Mouse (Mus musculus) small intestine, adult 2 months (tissue): ENCODE data around the gene H2-DMb1. TPM values are rescaled to one million over a fixed set of nuclear protein-coding genes. Genes with fewer than 3 reads are reported as not detected.

ENCODE experiments used
- H3K27ac ChIP-seq: fragments of 200-500 bp; 2 replicates; pipeline ENCODE4 v1.5.1; 2012; ENCODE audit warnings: low read depth, low read length, control low read depth, inconsistent platforms; ENCODE audit not compliant: insufficient read depth
- H3K27me3 ChIP-seq: fragments of 200-500 bp; 2 replicates; pipeline ENCODE4 v1.6.1; 2012; ENCODE audit warnings: mild to moderate bottlenecking, moderate library complexity, low read length, inconsistent platforms; ENCODE audit not compliant: control insufficient read depth, insufficient read depth
- H3K36me3 ChIP-seq: fragments of 200-500 bp; 2 replicates; pipeline ENCODE4 v1.6.1; 2012; ENCODE audit warnings: mild to moderate bottlenecking, low read length, control low read depth, inconsistent platforms; ENCODE audit not compliant: control insufficient read depth, insufficient read depth
- H3K4me1 ChIP-seq: fragments of 200-500 bp; 2 replicates; pipeline ENCODE4 v1.6.1; 2012; ENCODE audit warnings: low read length, inconsistent platforms, mixed read lengths; ENCODE audit not compliant: control insufficient read depth, insufficient read depth, insufficient read length
- H3K4me3 ChIP-seq: fragments of 200-500 bp; 2 replicates; pipeline ENCODE4 v1.5.1; 2012; ENCODE audit warnings: low read depth, mild to moderate bottlenecking, control low read depth, inconsistent platforms, low read length, moderate library complexity
- CTCF ChIP-seq: fragments of 200-500 bp; IDR thresholded peaks from 2 replicates; pipeline ENCODE4 v1.5.1; 2012; ENCODE audit warnings: low read depth, mild to moderate bottlenecking, control low read depth, inconsistent platforms, low read length, moderate library complexity, mixed read lengths; ENCODE audit not compliant: insufficient replicate concordance, insufficient read length; ENCODE audit errors: extremely low read depth
- POLR2A ChIP-seq: fragments of 200-500 bp; IDR thresholded peaks from 2 replicates; pipeline ENCODE4 v1.6.1; 2012; ENCODE audit warnings: low read depth, mild to moderate bottlenecking, control low read depth, inconsistent platforms, low read length, moderate library complexity
- WGBS: fragments of 180-500 bp; shearing (Covaris S2); methylation state at CpG from one replicate; pipeline ENCODE4 v1.1.7; 2018; 5-methylcytosine and 5-hydroxymethylcytosine counted together
- polyA plus RNA-seq: library from polyadenylated mRNA; depleted of rRNA; stranded (reverse); fragments of >200 nt; gene quantifications from 2 replicates; pipeline ENCODE4 v1.2.3, GENCODE M21; 2012

H2-DMb1 gene
- polyA plus RNA-seq, 1 experiment: 281 TPM

DNA sequence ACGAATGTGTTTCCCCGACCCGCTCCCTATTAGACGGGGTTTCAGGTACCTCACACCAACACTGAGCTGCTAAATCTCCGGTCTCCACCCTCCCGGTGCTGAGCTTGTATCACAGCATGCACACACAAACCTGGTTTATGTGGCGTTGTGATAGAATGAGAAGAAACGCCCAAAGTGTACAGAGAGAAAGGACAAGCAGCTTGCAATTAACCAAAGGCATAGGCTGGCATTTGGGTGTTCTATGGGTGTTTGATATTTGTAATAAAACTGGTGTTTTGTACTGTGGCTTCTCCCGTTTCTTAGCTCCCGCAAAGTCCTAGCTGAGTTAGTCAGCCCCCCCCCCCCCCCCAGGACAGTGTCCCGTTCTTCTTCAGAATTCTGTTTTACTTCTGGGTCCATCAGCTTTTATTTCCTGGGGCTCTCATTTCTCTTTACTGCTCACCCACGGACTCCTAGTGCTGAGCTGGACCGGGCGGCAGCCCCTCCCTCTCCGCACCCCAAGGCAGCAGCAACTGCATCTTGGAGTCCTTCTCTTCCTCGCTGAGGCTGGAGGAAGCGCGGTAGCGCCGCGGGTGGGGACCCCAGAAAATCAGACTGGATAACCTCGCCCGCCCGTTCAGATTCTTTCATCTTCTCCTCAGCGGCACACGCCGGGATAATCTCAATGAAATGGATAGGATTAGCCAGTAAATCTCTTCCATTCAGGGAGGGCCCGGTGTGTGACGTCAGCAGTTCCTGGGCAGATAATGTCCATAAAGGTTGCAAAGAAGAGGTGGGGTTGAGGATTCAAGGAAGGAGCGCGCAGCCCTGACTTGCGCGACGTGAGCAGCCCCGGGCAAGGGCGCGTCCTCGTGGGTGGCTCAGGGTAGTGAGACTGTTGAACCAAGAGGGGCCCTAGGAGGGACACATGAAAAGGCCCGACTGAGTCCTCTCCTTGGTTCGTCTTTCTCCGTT lies 44.3 kb downstream of the H2-DMb1 start, which contains the start of gene Psmb8:
TSS of gene Psmb8 (plus strand) at position 781 of the 954 bp plus-strand sequence.
- 18% methylated on average over 41 of the region's 41 CpGs for WGBS
- Histone ChIP-seq H3K4me1 (peaks cover 5% of the 10 kb centered on the region; the same call in 1 of the 2 replicates), H3K27me3 (no peaks in the 10 kb centered on the region), H3K4me3 (peak within 1 kb of the TSS; percentile 75), H3K36me3 (peaks cover 51% of the 10 kb centered on the region), H3K27ac (peak within 1 kb of the TSS; percentile 73)
- TF ChIP-seq POLR2A (no peak), CTCF (no peak)

DNA sequence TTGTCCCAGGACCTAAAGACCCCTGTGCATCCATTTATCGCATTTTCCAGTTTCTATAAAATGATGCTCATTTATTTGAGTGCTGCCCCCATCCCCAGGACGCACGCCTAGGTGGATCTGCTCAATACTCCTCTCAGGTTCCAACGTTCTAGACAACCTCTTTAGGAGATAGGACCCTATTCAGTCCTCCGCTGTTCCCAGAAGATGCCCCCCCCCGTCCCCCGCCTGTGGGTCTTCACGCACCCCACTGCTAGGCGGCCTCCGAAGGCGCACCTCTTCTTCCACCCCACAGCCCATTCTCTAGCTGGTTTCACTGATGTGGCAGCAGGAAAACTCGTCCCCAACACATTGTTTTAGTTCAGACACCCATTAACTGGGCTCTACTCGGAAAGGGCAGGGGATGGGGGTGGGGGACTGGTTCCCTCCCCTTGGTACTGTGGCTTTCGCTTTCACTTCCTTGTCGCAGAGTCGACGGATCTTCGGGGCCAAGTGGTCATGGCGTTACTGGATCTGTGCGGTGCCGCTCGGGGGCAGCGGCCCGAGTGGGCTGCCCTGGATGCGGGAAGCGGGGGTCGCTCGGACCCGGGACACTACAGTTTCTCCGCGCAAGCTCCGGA lies 45.1 kb downstream of the H2-DMb1 start:
- TF ChIP-seq CTCF: no peak
- TF ChIP-seq POLR2A: peak; percentile 83
- WGBS: under 1% methylated on average over 32 of the region's 32 CpGs
- Histone ChIP-seq H3K4me3 (peak overlapping the region; percentile 75), H3K27me3 (no peaks in the 10 kb centered on the region), H3K36me3 (peaks cover 47% of the 10 kb centered on the region), H3K4me1 (peaks cover 5% of the 10 kb centered on the region; the same call in 1 of the 2 replicates), H3K27ac (peak overlapping the region; percentile 73)

DNA sequence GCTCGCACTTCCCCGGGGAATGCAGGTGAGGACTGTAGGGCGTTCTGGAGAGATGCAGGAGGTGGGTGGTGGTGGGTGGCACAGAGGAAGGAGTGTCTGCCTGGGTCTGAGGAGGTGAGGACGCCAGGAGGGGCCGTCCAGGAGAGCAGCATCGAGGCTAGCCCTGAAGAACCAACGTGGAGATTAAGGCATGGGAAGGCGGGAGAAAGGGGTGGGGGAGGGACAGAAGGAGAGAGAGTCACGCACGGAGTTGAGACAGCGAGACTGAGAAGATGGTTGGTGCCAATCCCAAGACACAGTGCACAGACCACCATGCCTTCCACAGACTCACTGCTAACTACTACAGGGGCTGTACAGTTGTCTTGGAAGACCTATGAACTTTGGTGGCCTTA lies 45.6 kb downstream of the H2-DMb1 start:
- Histone ChIP-seq H3K27ac (peak overlapping the region; percentile 69), H3K4me1 (peaks cover 5% of the 10 kb centered on the region; the same call in 1 of the 2 replicates), H3K27me3 (no peaks in the 10 kb centered on the region), H3K4me3 (peak overlapping the region; percentile 75), H3K36me3 (peaks cover 43% of the 10 kb centered on the region)
- no peak for TF ChIP-seq POLR2A
- TF ChIP-seq CTCF: no peak
- 3% methylated on average over 11 of the region's 11 CpGs for WGBS

DNA sequence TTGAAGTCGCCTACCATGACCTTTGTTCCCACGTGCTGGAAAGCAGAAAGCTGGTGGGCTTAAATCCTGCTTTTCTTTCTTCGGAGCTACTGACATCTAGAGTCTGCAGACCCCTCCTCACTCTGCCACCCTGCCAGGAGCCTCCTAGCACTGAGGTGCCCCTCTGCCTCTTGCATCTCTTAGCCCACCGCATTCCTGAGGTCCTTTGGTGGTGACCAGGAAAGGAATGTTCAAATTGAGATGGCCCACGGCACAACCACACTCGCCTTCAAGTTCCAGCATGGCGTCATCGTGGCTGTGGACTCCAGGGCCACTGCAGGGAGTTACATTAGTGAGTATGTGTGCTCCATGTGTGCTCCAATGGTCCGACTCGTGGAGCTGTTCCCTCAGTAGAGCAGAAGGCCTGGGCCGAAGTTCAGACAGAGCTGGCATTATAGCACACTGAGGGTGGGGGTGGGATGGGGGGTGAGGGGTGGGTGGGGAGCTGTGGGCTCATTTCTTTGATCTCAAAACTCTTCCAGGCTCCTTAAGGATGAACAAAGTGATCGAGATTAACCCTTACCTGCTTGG lies 46.3 kb downstream of the H2-DMb1 start:
- no peaks in the 10 kb centered on the region for H3K27me3 ChIP-seq
- WGBS: 69% methylated on average over 12 of the region's 12 CpGs

DNA sequence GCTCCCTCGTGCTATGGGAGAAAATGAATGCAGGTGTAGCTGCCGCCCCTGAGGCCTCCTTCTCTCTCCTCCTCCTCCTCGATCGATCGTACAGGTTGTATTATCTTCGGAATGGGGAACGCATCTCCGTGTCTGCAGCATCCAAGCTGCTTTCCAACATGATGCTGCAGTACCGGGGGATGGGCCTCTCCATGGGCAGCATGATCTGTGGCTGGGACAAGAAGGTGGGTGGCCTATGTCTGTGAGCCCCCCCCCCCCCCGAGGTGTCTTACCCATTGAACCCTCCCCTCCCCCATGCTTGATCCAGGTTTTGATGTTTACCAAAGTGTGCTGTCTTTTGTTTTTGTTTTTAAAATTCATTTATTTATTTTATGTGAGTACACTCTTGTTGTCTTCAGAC lies 47.2 kb downstream of the H2-DMb1 start:
- WGBS: 87% methylated on average over 10 of the region's 10 CpGs
- peaks cover 8% of the 10 kb centered on the region for H3K4me1 ChIP-seq
- TF ChIP-seq CTCF (no peak), POLR2A (no peak)
- H3K36me3 ChIP-seq: peaks cover 33% of the 10 kb centered on the region
- H3K4me3 ChIP-seq: no peak overlapping the region
- no peak overlapping the region for H3K27ac ChIP-seq
- no peaks in the 10 kb centered on the region for H3K27me3 ChIP-seq

More for the DNA sequence above, 46.3 kb downstream of the H2-DMb1 start:
- peaks cover 8% of the 10 kb centered on the region for H3K4me1 ChIP-seq
- H3K4me3 ChIP-seq: peak overlapping the region; percentile 75
- H3K27ac ChIP-seq: no peak overlapping the region
- TF ChIP-seq POLR2A: no peak
- TF ChIP-seq CTCF: no peak
- peaks cover 37% of the 10 kb centered on the region for H3K36me3 ChIP-seq

DNA sequence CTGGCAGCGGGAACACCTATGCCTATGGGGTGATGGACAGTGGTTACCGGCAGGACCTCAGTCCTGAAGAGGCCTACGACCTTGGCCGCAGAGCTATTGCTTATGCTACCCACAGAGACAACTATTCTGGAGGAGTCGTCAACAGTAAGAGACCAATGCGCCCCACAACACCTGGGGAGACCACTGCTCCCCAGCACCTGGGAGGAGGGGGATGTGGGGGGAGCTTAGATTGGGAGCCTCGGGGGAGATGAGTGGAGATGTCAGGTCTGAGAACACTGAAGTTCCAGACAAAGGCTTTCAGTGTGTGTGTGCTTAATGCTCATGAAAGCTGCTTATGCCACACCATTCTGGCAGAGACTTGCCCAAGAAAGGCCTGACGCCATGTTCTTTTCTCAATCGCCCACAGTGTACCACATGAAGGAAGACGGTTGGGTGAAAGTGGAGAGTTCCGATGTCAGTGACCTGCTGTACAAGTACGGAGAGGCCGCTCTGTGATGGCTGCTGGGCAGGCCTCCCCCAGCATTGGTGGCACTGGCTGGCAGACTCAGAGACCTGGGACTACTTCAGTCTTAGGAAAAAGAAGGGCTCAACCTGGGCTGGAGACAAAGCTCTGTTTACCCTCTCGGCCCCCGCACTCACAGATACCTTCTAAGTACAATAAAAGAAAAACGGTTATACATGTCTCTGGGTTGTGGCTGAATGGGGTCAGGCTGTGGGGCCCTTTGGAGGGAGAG lies 48.1 kb downstream of the H2-DMb1 start:
- WGBS: 84% methylated on average over 16 of the region's 16 CpGs
- H3K4me3 ChIP-seq: no peak overlapping the region
- TF ChIP-seq POLR2A: no peak
- H3K4me1 ChIP-seq: peaks cover 13% of the 10 kb centered on the region
- H3K36me3 ChIP-seq: peaks cover 28% of the 10 kb centered on the region
- no peaks in the 10 kb centered on the region for H3K27me3 ChIP-seq
- no peak overlapping the region for H3K27ac ChIP-seq
